Mouse (Mus musculus): ENCODE results near the gene Dysf.

Gene Dysf

DNA sequence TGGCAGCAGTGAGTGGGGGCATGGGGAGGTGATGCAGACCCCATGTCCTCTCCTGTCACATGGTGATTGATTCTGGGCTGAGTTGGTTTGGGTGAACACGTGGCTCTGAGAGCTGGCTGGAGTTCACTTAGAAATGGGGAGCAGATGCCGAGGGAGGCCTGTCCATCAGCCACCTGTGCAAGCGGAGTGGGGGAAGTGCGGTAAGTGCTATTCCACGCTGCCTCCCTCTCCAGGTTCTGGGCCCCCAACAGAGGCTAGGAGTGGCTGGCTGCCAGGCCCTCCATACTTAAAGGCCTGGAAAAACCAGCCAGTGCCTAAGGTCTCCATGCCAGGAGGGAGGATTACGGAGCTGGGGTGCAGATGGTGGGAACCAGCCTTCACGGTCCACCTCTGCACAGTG, 222.7 kb downstream of the Dysf start:
- DNase-seq (ENCODE audit: low read depth, low spot score), result no peak

DNA sequence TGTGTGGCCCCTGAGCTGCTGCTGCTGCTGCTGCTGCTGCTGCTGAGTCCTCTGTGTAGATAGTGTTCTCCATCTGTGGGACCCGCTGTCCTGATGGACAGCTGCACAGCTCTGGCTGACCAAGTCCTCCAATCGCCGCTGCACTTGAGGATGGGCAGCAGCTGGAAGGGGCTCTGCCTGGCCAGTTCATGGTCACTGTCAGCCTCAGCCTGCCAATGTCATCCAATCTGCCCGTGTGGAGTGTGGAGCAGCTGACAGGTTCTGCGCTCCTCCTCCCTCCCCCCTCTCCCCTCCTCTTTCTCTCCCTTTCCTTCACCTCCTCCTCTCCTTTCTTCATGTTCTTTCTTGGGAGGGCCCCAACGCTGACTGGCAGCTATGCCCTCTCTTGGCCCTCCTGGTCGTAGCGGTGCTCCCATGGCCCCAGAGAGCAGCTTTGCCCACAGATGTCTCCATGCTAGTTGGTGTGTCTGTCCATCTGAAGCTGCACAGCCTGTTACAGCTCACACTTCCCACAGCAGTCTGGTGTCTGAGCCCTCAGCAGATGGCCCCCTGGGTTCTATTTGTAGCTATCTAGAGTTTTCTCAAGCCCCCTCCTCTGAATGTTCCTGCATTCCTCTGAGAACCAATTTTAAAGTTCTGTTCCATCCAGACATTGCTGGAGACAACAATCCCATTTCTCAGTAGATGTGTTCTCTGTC, 223.8 kb downstream of the Dysf start:
- no peak for DNase-seq (ENCODE audit: low read depth, low spot score)

DNA sequence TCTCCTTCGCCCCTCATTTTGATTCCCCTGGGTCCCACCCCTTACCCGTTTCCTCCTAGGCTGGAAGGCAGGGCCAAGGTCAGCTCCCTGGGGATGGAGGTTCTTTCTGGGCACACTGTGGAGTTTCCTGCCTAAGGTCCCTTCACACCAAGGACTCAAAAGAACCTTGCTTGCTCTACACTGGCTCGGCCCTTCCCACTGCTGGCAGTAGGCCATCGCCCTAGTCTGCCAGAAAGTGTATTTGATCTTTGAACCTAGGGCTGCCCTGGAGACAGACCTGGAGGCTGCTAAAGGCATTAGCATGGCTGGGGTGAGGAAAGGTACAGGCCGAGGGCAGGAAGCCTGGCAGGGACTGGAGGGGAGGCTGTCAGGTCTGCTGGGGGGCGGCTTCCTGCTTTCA, 225.4 kb downstream of the Dysf start:
- DNase-seq (ENCODE audit: low read depth, low spot score), result no peak

DNA sequence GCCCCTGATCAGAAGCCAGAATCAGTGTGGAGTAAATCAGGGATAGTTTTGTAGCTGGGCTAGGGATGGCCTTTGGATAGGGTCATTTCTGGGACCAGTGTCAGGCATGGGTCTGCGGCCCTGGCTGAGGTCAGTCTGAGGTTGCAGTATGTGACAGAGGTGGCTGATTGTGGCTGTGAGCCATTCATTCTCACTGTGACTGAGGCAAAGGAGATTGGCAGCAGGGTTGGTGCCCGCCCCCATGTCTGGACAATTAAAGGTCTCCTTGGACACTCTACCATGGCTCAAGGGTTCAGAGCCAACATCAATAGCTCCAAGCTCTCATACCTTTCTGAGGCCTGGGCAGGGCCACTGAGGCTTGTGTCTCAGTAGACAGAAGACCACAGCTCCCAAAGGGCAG, 227.0 kb downstream of the Dysf start:
- no peak for DNase-seq (ENCODE audit: low read depth, low spot score)

DNA sequence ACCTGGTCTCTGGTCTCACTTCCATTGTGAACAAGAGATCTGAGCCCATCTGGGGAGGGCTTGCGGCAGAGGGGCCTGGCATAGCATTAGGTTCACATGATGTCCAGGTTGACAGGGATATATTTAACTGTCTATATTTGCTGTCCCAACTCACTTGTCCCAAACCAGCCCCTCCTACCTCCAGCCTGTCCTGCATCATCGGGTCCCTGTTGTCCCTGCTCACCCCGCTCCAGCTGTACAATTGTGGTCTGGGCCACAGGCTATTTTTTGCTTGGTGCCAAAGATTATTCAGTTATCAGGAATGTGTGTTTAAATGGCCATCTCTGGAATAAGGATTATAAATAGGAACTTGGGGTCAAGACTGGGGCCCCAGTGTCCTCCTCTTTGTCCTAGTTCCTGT, 235.0 kb downstream of the Dysf start:
- DNase-seq (ENCODE audit: low read depth, low spot score), result no peak

DNA sequence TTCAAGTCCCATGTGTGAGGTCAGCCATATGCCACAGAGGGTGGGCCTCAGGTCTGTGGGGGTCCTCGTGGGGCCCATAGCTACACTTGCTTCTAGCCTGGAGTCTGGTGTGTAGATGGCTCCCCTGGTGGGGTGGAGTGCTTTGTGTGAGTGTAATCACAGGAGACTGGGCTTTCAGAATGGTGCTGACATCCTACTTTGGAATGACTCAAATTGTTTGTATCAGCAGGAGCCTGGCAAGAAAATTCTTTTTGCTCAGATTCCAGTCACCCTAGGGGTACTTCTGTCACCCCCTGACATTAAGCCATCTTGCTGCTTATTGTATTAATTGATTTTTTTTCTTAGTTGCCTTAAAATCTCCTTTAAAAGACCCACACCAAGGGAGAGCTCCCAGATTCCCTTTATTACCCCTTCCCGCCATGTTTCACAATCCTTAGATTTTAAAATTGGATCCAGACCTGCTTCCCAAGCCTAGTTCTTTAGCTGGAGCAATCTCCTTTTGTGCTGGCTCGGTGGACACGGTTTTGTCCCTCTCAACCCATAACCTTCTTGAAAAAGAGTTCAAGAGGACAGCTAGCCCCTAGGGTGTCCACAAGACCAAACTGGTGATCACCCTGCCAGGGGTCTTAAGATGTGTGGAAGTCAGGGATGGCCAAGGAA, 237.8 kb downstream of the Dysf start:
- no peak for DNase-seq (ENCODE audit: low read depth, low spot score)

DNA sequence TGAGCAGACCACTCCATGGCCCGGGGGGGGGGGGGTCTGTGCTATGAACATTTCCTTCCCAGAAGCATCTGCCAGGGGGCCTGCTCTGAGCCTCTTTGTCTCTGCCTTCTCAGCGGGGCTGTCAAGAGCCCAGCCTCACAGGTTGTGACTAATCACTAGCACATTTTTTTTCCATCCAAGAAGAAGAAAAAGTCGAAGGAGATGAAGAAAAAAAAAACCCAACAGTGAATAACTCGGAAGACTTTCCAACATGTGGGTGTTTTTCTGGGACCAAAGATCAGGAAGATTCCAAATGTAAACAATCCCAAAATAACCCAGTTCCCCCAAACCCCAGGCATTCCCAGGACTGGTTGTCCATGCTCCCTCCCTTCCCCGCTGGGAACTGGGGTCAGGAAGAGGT, 238.6 kb downstream of the Dysf start:
- DNase-seq (ENCODE audit: low read depth, low spot score), result no peak

Measured in retina, postnatal 7 days (tissue).